Mouse (Mus musculus) hindbrain, embryonic 11.5 days (tissue): ENCODE measurements around the gene Morc1. TPM values are rescaled to one million over a fixed set of nuclear protein-coding genes. Genes with fewer than 3 reads are reported as not detected.

Experiments
- ATAC-seq: fragments of 200-750 bp; cut with Nextera tagmentation; 2 replicates; pipeline ENCODE4 v1.8.0; 2017; ENCODE audit warnings: mild to moderate bottlenecking, moderate TSS enrichment, moderate library complexity; ENCODE audit not compliant: low FRiP score
- DNase-seq: peaks from one replicate; pipeline ENCODE4 v3.0.0-alpha.2; 2015; ENCODE audit warnings: low spot score
- H3K27ac ChIP-seq: fragments of 300-500 bp; sonication (generic); 2 replicates; pipeline ENCODE4 v1.5.1; 2014; ENCODE audit warnings: mild to moderate bottlenecking, low read depth, low read length
- H3K27me3 ChIP-seq: fragments of 300-500 bp; sonication (generic); 2 replicates; pipeline ENCODE4 v1.6.1; 2014; ENCODE audit warnings: mild to moderate bottlenecking, low read length, moderate library complexity, mixed read lengths; ENCODE audit not compliant: control insufficient read depth, insufficient read depth
- H3K36me3 ChIP-seq: fragments of 300-500 bp; sonication (generic); 2 replicates; pipeline ENCODE4 v1.6.1; 2014; ENCODE audit warnings: mild to moderate bottlenecking, low read length, moderate library complexity, mixed read lengths; ENCODE audit not compliant: control insufficient read depth, insufficient read depth
- H3K4me1 ChIP-seq: fragments of 300-500 bp; sonication (generic); replicated peaks from 2 replicates; pipeline ENCODE4 v1.6.1; 2014; ENCODE audit warnings: low read length, mixed read lengths; ENCODE audit not compliant: control insufficient read depth, insufficient read depth
- H3K4me2 ChIP-seq: fragments of 300-500 bp; sonication (generic); replicated peaks from 2 replicates; pipeline ENCODE4 v1.6.1; 2014; ENCODE audit warnings: mild to moderate bottlenecking, low read depth, low read length
- H3K4me3 ChIP-seq: fragments of 300-500 bp; sonication (generic); 2 replicates; pipeline ENCODE4 v1.5.1; 2014; ENCODE audit warnings: low read depth, low read length
- H3K9ac ChIP-seq: fragments of 300-500 bp; sonication (generic); 2 replicates; pipeline ENCODE4 v1.6.1; 2014; ENCODE audit warnings: low read depth, low read length
- H3K9me3 ChIP-seq: fragments of 300-500 bp; sonication (generic); 2 replicates; pipeline ENCODE4 v1.6.1; 2016; ENCODE audit warnings: low read length; ENCODE audit not compliant: control insufficient read depth
- WGBS: fragments of 180-500 bp; shearing (Covaris S2); extraction: QIAGEN DNeasy Blood & Tissue Kit; methylation state at CpG from one replicate; pipeline ENCODE4 v1.1.7; 2014; 5-methylcytosine and 5-hydroxymethylcytosine counted together
- polyA plus RNA-seq: library from polyadenylated mRNA; unstranded; fragments of >200 nt; fragmentation: Nextera tagmentation; extraction: Ambion mirVana; gene quantifications from 2 replicates; pipeline ENCODE4 v1.2.1, GENCODE M21; 2014

Gene Morc1
- polyA plus RNA-seq, 1 experiment from 2014 or later, result not detected

DNA sequence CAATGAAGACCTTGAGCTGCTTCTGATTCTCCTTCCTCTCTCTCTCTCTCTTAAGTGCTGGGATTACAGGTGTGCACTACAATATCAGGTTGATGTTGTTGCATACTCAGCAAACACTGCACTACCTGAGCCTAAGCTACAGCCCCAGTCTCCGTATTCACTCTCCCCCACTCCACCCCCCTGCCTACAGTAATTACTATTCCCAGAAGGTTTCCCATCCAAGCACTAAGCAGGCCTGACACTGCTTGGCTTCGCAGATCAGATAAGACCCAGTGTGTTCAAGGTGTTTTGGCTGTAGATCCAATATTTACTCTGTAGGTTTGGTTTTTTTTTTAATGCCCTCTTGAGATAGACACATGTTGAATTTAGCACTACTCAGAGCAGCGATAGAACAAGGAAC, 20.9 kb upstream of the Morc1 start:
- Histone ChIP-seq H3K36me3 (no peaks in the 10 kb centered on the region), H3K4me1 (no peaks in the 10 kb centered on the region), H3K9ac (no peak overlapping the region), H3K9me3 (no peaks in the 10 kb centered on the region), H3K27me3 (no peaks in the 10 kb centered on the region), H3K4me2 (no peak overlapping the region), H3K27ac (no peak overlapping the region), H3K4me3 (no peak overlapping the region)
- DNase-seq (no peak), ATAC-seq (no peak)
- WGBS, result 77% methylated on average over 3 of the region's 3 CpGs

GRCm38 (mm10) chr16:48412246-48412645, 18.8 kb upstream of the Morc1 start, which contains the start of gene Gm5485:
Gm5485 (minus strand) TSS chr16:48412416.
- no peak for DNase-seq
- 96% methylated on average over 1 of the region's 1 CpGs for WGBS
- H3K4me2 ChIP-seq, result no peak within 1 kb of the TSS
- H3K9me3 ChIP-seq, result no peaks in the 10 kb centered on the region
- no peaks in the 10 kb centered on the region for H3K27me3 ChIP-seq
- no peak within 1 kb of the TSS for H3K4me3 ChIP-seq
- no peaks in the 10 kb centered on the region for H3K4me1 ChIP-seq
- no peak within 1 kb of the TSS for H3K9ac ChIP-seq
- H3K36me3 ChIP-seq, result no peaks in the 10 kb centered on the region
- no peak for ATAC-seq
- no peak within 1 kb of the TSS for H3K27ac ChIP-seq

- Histone ChIP-seq H3K4me2 (no peak overlapping the region), H3K9ac (no peak overlapping the region), H3K4me1 (no peaks in the 10 kb centered on the region), H3K4me3 (no peak overlapping the region), H3K36me3 (no peaks in the 10 kb centered on the region), H3K27me3 (no peaks in the 10 kb centered on the region), H3K27ac (no peak overlapping the region), H3K9me3 (no peaks in the 10 kb centered on the region)
- no peak for ATAC-seq
- no peak for DNase-seq
- 81% methylated on average over 3 of the region's 3 CpGs for WGBS
These were observed 12.5 kb upstream of the Morc1 start for GRCm38 (mm10) chr16:48418557-48418956.

DNA sequence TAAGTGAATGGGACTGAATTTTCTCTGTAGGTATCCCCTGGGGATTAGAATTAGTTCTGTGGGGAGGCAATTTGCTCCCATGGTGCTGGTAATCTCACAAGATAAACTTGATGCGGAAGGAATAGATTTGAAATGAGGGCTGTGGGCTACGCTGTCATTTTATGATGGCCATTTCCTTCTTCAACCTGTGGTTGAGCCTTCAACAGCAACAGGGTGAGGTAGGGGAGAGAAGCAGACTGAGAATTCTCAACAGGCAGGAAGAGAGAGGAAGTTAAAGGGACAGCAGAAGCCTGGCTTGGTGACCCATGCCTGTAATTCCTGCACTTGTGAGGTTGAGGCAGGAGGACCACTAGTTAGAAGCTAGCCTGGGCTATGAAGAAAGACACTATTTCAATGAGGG, 12.0 kb upstream of the Morc1 start:
- no peaks in the 10 kb centered on the region for H3K9me3 ChIP-seq
- H3K36me3 ChIP-seq, result no peaks in the 10 kb centered on the region
- no peaks in the 10 kb centered on the region for H3K4me1 ChIP-seq
- H3K27me3 ChIP-seq, result no peaks in the 10 kb centered on the region
- WGBS, result 88% methylated on average over 2 of the region's 2 CpGs
- H3K9ac ChIP-seq, result no peak overlapping the region
- H3K27ac ChIP-seq, result no peak overlapping the region
- H3K4me2 ChIP-seq, result no peak overlapping the region
- ATAC-seq, result no peak
- H3K4me3 ChIP-seq, result no peak overlapping the region
- DNase-seq, result no peak

DNA sequence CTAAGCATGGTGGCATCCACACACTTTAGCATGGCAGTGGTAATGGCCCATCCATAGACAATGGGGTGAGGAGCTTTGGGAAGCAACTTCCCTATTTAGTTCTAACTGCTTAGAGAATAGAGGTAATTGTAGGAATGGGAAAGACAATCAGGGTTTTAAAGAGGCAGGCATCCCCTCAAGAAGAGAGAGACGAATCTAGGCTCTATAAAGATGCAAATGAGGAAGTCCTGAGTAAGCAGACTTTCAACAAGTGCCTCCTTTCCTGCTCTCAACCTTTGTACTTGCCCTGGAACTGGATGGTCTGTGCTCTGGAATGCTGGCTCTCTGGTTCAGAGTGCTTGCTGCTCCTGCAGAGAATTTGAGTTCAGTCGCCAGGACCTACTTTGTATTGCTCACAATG, 8.5 kb upstream of the Morc1 start:
- H3K9ac ChIP-seq, result no peak overlapping the region
- WGBS, result 22% methylated on average over 2 of the region's 2 CpGs
- no peaks in the 10 kb centered on the region for H3K9me3 ChIP-seq
- no peaks in the 10 kb centered on the region for H3K27me3 ChIP-seq
- H3K4me1 ChIP-seq, result no peaks in the 10 kb centered on the region
- no peak overlapping the region for H3K4me3 ChIP-seq
- H3K36me3 ChIP-seq, result no peaks in the 10 kb centered on the region
- no peak overlapping the region for H3K4me2 ChIP-seq
- H3K27ac ChIP-seq, result no peak overlapping the region
- ATAC-seq (no peak), DNase-seq (no peak)

GRCm38 (mm10) chr16:48424069-48424468, 7.0 kb upstream of the Morc1 start:
- 81% methylated on average over 4 of the region's 4 CpGs for WGBS
- Histone ChIP-seq H3K27me3 (no peaks in the 10 kb centered on the region), H3K36me3 (no peaks in the 10 kb centered on the region), H3K9me3 (no peaks in the 10 kb centered on the region), H3K4me3 (no peak overlapping the region), H3K9ac (no peak overlapping the region), H3K4me1 (no peaks in the 10 kb centered on the region), H3K4me2 (no peak overlapping the region), H3K27ac (no peak overlapping the region)
- no peak for DNase-seq
- no peak for ATAC-seq

- WGBS, result 82% methylated on average over 1 of the region's 1 CpGs
- Histone ChIP-seq H3K36me3 (no peaks in the 10 kb centered on the region), H3K4me3 (no peak overlapping the region), H3K27me3 (no peaks in the 10 kb centered on the region), H3K4me1 (no peaks in the 10 kb centered on the region), H3K4me2 (no peak overlapping the region), H3K27ac (no peak overlapping the region), H3K9me3 (no peaks in the 10 kb centered on the region), H3K9ac (no peak overlapping the region)
- no peak for ATAC-seq
- DNase-seq, result no peak
These were observed 1.6 kb upstream of the Morc1 start for GRCm38 (mm10) chr16:48429427-48429826.

GRCm38 (mm10) chr16:48435454-48435853, 4.4 kb downstream of the Morc1 start:
- no peak overlapping the region for H3K4me2 ChIP-seq
- DNase-seq, result no peak
- H3K36me3 ChIP-seq, result no peaks in the 10 kb centered on the region
- no peak overlapping the region for H3K4me3 ChIP-seq
- ATAC-seq, result no peak
- H3K27ac ChIP-seq, result no peak overlapping the region
- H3K9ac ChIP-seq, result no peak overlapping the region
- no peaks in the 10 kb centered on the region for H3K27me3 ChIP-seq
- H3K4me1 ChIP-seq, result no peaks in the 10 kb centered on the region
- WGBS, result 7% methylated on average over 1 of the region's 1 CpGs
- no peaks in the 10 kb centered on the region for H3K9me3 ChIP-seq

DNA sequence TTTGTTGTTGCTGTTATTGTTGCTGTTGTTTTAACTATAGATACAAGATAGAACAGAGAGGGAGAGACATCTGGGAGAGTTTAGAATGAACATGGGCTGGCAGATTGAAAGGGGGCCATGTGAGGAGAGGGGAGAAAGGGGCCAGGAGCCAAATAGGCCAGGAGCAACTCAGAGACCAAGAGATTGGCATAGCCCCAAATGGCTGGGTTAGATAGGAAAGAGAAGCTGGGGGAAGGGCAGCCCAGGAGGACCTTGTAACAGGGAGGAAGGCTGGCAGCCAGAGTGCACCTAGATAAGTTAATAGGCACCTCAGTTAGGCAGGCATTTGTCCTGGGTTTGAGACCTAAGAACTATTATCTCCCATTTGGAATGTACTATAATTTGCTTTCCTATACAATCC, 6.4 kb downstream of the Morc1 start:
- Histone ChIP-seq H3K4me1 (no peaks in the 10 kb centered on the region), H3K27me3 (no peaks in the 10 kb centered on the region), H3K27ac (no peak overlapping the region), H3K4me3 (no peak overlapping the region), H3K9me3 (no peaks in the 10 kb centered on the region), H3K9ac (no peak overlapping the region), H3K36me3 (no peaks in the 10 kb centered on the region), H3K4me2 (no peak overlapping the region)
- DNase-seq (no peak), ATAC-seq (no peak)
